Mouse (Mus musculus) heart, adult 2 months (tissue): ENCODE measurements at regions not wholly inside any gene's neighbourhood (a gene's known extent, or its start where the extent isn't known, plus 50 kb on each side); places are given as distances from the start of the nearest gene placed in this dataset.

Experiments used
- CTCF ChIP-seq: fragments of 200-600 bp; IDR thresholded peaks from 2 replicates; pipeline ENCODE4 v1.8.1; 2022; ENCODE audit warnings: antibody characterized with exemption, mild to moderate bottlenecking, moderate library complexity
- EP300 ChIP-seq: fragments of 200-500 bp; IDR thresholded peaks from 2 replicates; pipeline ENCODE4 v1.6.1; 2011; ENCODE audit warnings: low read depth, low read length, control low read depth; ENCODE audit not compliant: insufficient read depth
- POLR2A ChIP-seq: fragments of 200-500 bp; IDR thresholded peaks from 2 replicates; pipeline ENCODE4 v1.6.1; 2011; ENCODE audit warnings: mild to moderate bottlenecking, low read depth, low read length, control low read depth; ENCODE audit not compliant: insufficient read depth

DNA sequence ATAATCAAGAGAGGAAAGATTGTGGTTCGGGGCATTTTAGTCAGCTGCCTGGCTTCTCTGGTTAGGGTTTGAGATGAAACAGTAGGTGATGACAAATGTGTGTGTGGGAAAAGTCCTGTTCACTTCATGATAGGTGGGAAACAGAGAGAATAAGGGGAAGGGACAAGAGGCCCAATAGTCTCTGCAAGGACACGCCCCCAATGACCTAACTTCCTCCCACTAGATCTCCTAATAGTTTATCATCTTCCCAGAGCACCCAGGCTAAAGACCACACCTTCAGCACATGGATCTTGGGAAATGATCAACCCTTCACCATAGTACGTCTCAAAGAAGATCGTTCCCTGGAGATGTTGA lies 484.3 kb upstream of the Kazn start:
- no peak for TF ChIP-seq POLR2A
- no peak for TF ChIP-seq EP300
- TF ChIP-seq CTCF = no peak
